Mouse (Mus musculus) brain, embryonic 14.5 days (tissue): ENCODE results near the gene Mettl7a3.

ENCODE experiments used
- CTCF ChIP-seq: fragments of 200-500 bp; IDR thresholded peaks from 2 replicates; pipeline ENCODE4 v1.5.1; 2012; ENCODE audit warnings: inconsistent platforms, mild to moderate bottlenecking, moderate library complexity, borderline replicate concordance; ENCODE audit not compliant: insufficient read depth, insufficient read length; ENCODE audit errors: extremely low read depth
- POLR2A ChIP-seq: fragments of 200-500 bp; IDR thresholded peaks from 2 replicates; pipeline ENCODE4 v1.6.1; 2012; ENCODE audit warnings: mild to moderate bottlenecking, inconsistent platforms, borderline replicate concordance; ENCODE audit not compliant: poor library complexity, insufficient read depth, insufficient read length, severe bottlenecking; ENCODE audit errors: extremely low read depth

DNA sequence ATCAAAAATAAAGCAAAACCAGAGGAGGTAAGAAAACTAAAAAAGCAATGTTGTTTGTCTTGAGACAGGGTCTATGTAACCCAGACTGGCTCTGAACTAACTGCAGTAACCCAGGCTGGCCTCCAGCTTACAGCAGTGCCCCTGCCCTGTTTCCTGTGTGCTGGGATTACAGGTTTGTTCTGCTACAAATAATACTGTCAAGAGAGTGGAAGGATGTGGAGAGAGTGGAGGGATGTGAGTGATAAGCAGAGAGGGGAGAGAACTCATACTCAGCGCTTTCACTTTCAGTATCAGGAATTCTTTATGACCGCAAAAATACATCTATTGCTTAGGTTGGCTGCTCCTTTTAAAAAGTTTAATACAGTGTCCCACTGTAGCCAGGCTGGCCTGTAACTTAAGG lies 22.4 kb upstream of the Mettl7a3 start:
- TF ChIP-seq POLR2A = no peak
- no peak for TF ChIP-seq CTCF
